Mouse (Mus musculus): ENCODE measurements around the gene Eif4e2.

Gene Eif4e2

DNA sequence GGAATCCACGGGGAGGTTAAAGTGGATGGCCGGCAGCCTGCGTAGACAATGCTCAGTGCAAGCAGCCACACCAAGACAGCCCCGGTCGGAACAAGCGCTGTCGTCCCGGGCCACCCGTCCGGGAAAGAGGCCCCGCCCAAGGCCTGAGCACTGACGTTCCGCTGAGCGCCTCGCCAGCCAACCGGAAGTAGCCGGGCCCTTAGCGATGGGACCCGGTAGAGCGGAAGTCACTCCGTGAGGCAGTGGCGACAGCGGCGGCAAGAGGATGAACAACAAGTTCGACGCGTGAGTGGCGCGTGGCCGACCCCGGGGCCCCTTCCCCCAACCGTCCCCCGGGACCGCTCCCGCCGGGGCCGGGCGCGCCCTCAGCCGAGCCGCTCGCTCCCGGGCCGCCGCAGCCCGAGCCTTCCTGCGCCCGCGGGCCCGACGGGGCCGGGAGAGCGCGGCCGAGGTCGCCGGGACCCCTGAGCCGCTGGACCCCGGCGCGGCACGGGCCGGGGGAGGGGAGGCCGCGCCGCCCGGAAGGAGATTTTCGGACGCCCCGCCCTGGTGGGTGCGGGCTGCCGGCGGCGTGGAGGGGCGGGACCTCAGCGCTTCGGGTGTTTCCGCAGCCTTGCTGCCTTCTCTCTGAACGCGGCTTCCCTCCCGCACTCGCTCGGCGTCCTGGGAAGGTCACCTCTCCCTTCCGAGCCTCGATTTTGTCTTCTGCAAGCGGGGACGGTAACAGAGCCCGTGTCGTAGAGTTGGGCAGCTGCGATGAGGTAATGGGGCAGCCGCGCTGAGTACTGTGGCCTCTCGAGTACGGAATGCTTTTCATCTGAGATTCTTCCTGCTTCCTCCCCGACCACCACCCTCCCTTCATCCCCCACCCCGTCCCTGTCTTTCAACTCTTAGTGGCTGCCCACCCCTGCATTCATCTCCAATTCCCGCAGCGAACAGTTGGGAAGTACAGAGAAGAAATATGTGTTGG is at the start of gene Eif4e2:
Eif4e2 (plus strand) TSS at position 180 of the 970 bp plus-strand sequence.
- peak; percentile 94 for DNase-seq (ENCODE audit: low spot score)

DNA sequence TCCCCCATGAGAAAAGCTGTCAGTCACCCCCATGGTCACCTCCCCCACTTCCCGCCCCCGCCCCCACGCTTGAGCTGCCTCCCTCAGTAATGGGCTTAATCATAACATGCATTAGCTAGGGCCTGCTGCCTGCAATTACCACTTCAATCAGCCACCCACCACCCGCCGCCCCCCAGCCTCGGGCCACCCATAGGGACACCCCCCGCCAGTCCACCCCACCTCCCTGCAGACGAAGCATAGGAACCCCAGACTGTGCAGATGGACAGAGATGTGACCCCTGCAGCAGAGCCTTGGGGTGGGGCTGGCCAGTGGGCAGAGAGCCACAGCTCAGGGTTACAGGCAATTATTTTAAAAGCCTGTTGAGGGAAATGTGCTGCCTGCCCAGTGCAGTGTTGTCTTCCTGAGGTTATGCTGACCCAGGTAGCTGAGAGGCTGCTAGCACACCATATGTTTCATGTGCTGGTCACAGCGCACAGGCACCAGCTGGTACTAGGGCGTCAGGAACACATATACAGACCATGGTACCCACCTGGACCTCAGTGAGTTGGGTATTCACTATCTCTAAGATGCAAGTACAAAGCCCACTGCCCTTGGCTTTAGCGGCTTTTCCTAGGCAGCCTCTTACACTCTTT is 49.4 kb upstream of the Eif4e2 start:
- DNase-seq (ENCODE audit: low spot score) = no peak

DNA sequence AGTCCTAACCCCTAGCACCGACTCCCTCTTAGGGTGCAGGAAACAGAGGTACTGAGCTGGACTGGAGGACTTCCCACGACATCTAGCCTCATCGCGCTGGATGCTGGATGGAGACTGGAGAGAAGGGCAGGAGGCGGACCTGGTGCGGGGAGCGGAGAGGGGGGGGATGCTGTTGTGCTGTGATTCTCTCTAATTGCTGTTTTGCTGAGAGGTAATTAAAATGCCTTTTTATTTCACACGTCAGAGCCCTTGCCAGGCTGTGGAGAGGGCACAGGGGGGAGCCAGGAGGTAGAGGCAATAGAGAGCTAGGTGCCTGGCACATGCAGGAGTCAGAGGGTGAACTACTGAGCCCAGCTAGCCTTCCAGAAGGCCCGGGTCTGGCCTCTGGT is 48.9 kb upstream of the Eif4e2 start:
- DNase-seq (ENCODE audit: low spot score) = no peak

DNA sequence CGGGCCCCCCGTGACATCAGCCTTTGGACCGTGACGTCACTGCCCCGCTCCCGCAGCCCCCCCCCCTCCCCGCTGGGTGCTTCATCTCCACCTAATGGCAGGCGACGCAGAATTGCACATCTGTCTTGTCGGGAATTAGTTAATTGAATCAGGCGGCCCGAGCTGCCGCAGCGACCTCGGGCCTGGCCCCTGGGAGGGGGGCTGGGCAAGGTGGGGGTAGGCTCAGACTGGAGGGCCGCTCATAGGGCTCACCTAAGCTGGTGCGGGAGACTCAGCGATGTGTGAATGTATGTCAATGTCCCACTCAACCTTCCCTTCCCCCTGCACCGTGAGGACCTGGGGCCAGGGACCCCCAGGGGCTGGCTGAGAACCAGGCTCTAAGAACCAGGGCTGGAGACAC is 43.3 kb upstream of the Eif4e2 start:
- no peak for DNase-seq (ENCODE audit: low spot score)

DNA sequence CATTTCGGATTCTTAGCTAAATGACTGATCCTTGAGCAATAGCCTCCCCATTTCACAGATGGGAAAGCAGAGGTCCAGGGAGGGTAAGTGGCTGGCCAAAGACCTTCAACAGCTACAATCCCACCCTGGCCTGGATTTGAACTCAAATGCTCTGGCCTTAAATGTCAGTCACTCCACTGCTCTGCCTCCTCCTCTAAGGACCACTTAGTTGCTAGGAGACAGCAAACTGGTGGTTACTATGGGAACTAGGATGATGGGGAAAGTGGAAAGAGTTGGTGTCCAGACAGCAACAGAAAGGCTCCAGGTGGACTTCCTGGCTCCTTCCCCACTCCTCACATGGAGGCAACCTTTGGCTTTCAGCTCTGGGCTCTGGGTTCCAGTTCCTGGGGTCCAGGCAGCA is 42.4 kb upstream of the Eif4e2 start:
- DNase-seq (ENCODE audit: low spot score) = no peak

GRCm38 (mm10) chr1:87172316-87172715 is 41.4 kb upstream of the Eif4e2 start:
- no peak for DNase-seq (ENCODE audit: low spot score)

GRCm38 (mm10) chr1:87174006-87174955 is 39.4 kb upstream of the Eif4e2 start:
- peak; percentile 42 for DNase-seq (ENCODE audit: low spot score)

GRCm38 (mm10) chr1:87175852-87176292 is 37.8 kb upstream of the Eif4e2 start:
- no peak for DNase-seq (ENCODE audit: low spot score)

- peak; percentile 9 for DNase-seq (ENCODE audit: low spot score)
Observed at GRCm38 (mm10) chr1:87180896-87181295, 32.8 kb upstream of the Eif4e2 start.

DNA sequence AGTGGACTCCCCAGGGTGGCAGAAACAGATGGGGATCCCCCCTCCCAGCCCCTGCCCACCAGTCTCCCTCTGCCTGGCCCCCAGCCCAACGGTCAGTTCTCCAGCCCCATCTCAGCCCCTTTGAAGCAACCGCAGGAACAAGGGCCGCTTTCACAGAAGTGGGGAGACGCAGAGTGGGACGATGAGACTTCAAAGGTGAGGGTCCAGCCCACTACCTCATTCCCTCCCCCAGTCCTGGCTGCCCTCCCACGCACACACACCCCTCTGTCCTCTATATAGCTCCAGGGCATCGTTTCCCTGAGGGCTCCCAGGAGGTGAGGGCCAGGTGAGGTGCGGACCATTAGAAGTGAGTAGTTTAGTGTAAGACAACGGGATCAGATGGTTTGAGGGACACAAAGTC is 30.7 kb upstream of the Eif4e2 start, which contains the start of gene Prss56:
Prss56 (plus strand) TSS at position 301 of the 400 bp plus-strand sequence.
- DNase-seq (ENCODE audit: low spot score) = no peak

DNA sequence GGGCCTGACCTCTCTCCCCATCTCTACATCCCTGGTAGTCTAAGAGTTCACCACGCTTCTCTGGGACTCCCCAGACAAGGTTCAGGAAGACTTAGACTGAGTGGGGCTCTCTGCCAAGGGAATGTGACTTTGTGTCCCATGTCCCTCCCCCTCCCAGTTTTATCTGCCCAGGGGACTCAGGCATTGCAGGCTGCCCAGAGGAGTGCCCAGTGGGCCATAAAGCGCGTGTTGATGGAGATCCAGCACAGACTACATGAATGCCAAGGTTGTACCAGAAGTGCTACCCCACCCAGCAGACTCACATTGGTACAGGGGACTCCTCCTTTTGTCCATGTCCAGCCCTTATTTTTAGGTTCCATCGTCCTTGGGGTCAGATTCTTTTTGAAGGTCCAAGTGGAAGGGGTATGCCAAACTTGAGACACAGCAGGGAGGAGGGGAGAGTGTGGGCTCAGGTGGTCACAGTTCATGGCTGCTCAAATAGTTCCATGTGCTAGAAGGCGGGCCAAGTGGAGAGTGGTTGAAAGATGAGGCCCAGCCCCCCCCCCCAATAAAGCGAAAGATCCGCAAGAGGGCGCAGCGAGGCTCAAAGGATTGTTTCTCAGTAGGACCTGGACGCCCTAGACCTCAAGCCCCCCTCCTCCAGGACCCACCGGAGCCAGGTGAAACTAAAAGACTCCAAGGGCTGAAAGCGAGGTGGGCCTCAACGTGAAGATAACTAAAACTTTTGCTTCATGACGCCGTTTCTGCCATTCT is 29.5 kb upstream of the Eif4e2 start:
- no peak for DNase-seq (ENCODE audit: low spot score)

- peak; percentile 66 for DNase-seq (ENCODE audit: low spot score)
Observed at GRCm38 (mm10) chr1:87184751-87185139, 29.0 kb upstream of the Eif4e2 start.

GRCm38 (mm10) chr1:87185526-87185925 is 28.2 kb upstream of the Eif4e2 start:
- no peak for DNase-seq (ENCODE audit: low spot score)

GRCm38 (mm10) chr1:87186261-87187036 is 27.3 kb upstream of the Eif4e2 start:
- no peak for DNase-seq (ENCODE audit: low spot score)

GRCm38 (mm10) chr1:87187037-87187355 is 26.7 kb upstream of the Eif4e2 start:
- DNase-seq (ENCODE audit: low spot score) = peak; percentile 44

DNA sequence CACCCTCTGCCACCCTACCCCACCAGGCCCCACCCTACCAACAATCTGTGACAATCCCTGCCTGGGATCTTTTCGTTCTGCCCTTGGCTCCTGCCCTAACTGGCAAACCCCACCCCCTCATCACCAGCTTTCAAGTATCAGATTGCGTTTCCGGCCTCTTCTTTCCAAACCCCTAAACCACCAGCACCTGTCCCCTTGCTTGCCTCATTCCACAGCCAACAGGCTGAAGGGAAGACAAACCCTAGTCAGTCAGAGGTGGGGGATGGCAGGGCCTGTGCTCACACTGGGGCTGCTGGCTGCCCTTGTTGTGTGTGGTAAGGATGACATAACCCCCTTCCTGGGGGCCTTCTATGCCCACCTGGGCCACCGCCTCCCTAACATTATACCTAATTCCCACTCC is 23.3 kb upstream of the Eif4e2 start, which contains the start of gene Chrnd:
Chrnd (plus strand) TSS at position 179 of the 400 bp plus-strand sequence.
- DNase-seq (ENCODE audit: low spot score) = no peak

- DNase-seq (ENCODE audit: low spot score) = no peak
Observed at GRCm38 (mm10) chr1:87197296-87197695, 16.4 kb upstream of the Eif4e2 start.

DNA sequence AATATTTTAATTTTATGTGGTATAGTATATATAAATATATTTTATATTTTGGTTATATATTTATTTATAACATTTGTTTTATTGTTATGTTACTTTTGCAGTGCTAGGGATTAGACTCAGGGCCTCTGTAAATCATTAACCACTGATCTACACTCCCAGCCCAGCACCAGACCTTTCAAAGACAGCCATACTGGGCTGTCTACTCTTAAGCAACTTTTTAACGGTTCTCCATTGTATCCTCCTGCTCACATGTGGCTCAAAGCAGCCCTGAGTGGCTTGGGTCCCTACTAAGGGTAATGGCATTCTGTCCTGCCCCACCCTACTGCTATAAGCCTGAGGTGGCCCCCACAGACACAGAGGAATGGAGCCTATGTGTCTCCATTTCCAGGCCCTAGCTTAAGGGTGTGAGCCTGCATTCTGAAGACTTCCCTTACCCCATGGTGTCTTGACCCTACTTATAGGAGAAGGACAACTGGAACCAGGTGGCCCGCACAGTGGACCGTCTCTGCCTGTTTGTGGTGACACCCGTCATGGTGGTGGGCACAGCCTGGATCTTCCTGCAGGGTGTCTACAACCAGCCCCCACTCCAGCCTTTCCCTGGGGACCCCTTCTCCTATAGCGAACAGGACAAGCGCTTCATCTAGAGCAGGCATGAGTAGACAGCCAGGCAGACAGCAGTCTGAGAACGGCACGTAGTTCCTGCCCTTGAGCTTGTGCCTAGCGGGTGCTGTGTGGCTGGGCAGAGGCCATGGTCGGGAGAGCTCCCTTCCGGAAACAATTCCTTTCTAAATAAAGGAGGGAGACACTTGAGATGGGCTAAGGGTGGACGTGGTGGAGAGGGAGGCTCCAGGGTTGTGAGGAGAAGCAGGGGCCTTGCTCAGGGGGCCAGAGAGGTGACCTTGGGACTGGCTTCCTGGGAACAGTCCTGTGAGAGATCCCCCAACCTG is 15.3 kb upstream of the Eif4e2 start:
- no peak for DNase-seq (ENCODE audit: low spot score)

DNA sequence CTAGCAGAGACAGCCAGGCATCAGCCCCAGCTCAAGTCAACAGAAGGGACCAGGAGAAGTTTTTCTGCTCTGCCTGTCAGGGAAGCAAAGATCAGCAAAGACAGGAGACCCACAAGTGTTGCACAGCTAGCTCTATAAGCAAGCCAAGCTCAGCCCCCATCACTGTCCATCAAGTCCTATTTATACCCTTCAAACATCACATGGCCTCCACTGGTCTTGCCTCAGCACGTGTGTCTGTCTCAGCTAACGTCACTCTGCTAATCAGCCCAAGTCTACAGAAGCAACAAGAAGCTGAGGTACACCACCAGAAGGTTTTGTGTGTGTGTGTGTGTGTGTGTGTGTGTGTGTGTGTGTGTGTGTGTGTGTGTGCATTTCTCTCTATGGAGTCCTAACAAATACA is 12.9 kb upstream of the Eif4e2 start:
- no peak for DNase-seq (ENCODE audit: low spot score)

Measured in T-cell, adult 2 months (primary cell).